Mouse (Mus musculus) midbrain, embryonic 16.5 days (tissue): ENCODE data around the gene Ly6g6e. TPM values are rescaled to one million over a fixed set of nuclear protein-coding genes. Genes with fewer than 3 reads are reported as not detected.
A peak's percentile ranks its signal among the peaks of the same experiment; 100 is the strongest.

Experiments used
- ATAC-seq: fragments of 200-750 bp; cut with Nextera tagmentation; 2 replicates; pipeline ENCODE4 v1.8.0; 2017; ENCODE audit warnings: moderate TSS enrichment
- H3K27ac ChIP-seq: fragments of 300-500 bp; sonication (generic); 2 replicates; pipeline ENCODE4 v1.5.1; 2014; ENCODE audit warnings: mild to moderate bottlenecking, low read length, mixed read lengths
- H3K27me3 ChIP-seq: fragments of 300-500 bp; sonication (generic); 2 replicates; pipeline ENCODE4 v1.6.1; 2014; ENCODE audit warnings: low read depth, low read length, mixed read lengths; ENCODE audit not compliant: control insufficient read depth, insufficient read depth
- H3K36me3 ChIP-seq: fragments of 300-500 bp; sonication (generic); 2 replicates; pipeline ENCODE4 v1.6.1; 2014; ENCODE audit warnings: mild to moderate bottlenecking, low read length, moderate library complexity, mixed read lengths; ENCODE audit not compliant: control insufficient read depth, insufficient read depth
- H3K4me1 ChIP-seq: fragments of 300-500 bp; sonication (generic); 2 replicates; pipeline ENCODE4 v1.6.1; 2014; ENCODE audit warnings: mild to moderate bottlenecking, low read length, mixed read lengths; ENCODE audit not compliant: control insufficient read depth, insufficient read depth
- H3K4me2 ChIP-seq: fragments of 300-500 bp; sonication (generic); 2 replicates; pipeline ENCODE4 v1.6.1; 2014; ENCODE audit warnings: mild to moderate bottlenecking, low read length, mixed read lengths
- H3K4me3 ChIP-seq: fragments of 300-500 bp; sonication (generic); 2 replicates; pipeline ENCODE4 v1.5.1; 2014; ENCODE audit warnings: low read depth, mild to moderate bottlenecking, low read length, moderate library complexity, mixed read lengths
- H3K9ac ChIP-seq: fragments of 300-500 bp; sonication (generic); 2 replicates; pipeline ENCODE4 v1.6.1; 2014; ENCODE audit warnings: low read depth, low read length, mixed read lengths
- H3K9me3 ChIP-seq: fragments of 300-500 bp; sonication (generic); replicated peaks from 2 replicates; pipeline ENCODE4 v1.6.1; 2014; ENCODE audit warnings: mild to moderate bottlenecking, low read length, mixed read lengths; ENCODE audit not compliant: control insufficient read depth, poor library complexity, severe bottlenecking
- WGBS: fragments of 180-500 bp; shearing (Covaris S2); extraction: QIAGEN DNeasy Blood & Tissue Kit; methylation state at CpG from one replicate; pipeline ENCODE4 v1.1.7; 2014; 5-methylcytosine and 5-hydroxymethylcytosine counted together
- polyA plus RNA-seq: library from polyadenylated mRNA; unstranded; fragments of >200 nt; fragmentation: Nextera tagmentation; extraction: Ambion mirVana; gene quantifications from 2 replicates; pipeline ENCODE4 v1.2.1, GENCODE M21; 2015

Gene Ly6g6e
- polyA plus RNA-seq, 1 experiment from 2014 or later = 0.31 TPM

DNA sequence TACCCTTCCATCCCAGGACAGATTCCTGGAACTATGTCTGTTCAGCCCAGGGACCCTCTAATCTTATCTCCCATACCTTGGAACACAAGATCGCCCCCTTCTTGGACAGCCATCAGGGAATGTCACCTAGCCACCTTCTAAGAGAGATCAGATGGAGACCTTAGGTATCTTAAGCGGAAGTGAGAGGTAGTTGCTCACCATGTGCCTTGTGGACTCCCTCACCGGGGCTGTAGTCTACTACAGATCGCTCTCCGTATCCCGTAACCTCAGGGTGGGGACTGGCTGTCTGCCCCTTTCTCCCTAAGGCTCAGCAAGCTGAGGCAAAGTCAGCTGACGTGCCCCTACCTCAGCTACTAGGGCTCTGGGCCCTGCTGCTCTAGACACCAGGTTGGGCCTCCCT, 27.4 kb downstream of the Ly6g6e start:
- no peaks in the 10 kb centered on the region for H3K9me3 ChIP-seq
- H3K4me3 ChIP-seq = no peak overlapping the region
- no peaks in the 10 kb centered on the region for H3K27me3 ChIP-seq
- no peaks in the 10 kb centered on the region; the same call in 1 of the 2 replicates for H3K4me1 ChIP-seq
- 95% methylated on average over 7 of the region's 7 CpGs for WGBS
- no peak for ATAC-seq
- 0 out of 2 replicates have a peak overlapping the region, but pooled peaks have one; percentile 10 for H3K9ac ChIP-seq
- H3K36me3 ChIP-seq = peaks cover 31% of the 10 kb centered on the region
- H3K27ac ChIP-seq = no peak overlapping the region
- no peak overlapping the region for H3K4me2 ChIP-seq

DNA sequence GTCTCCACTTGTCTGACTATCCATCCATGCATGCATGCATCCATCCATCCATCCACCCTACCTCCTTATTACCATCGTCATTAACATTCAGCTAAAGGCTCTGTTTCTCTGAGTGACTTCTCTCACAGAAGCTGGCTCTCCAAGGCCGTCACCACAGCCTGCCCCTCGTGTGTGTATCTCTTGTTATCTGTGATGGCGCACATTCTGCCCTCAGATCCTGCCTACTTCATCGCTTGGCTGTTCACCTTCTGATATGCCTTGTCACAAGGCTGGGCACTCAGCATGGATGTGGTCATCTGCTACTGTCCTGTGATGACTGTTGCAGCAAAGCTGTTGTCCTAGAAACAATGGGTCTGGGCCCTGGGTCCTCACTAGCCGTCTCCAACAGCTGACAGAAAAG, 28.1 kb downstream of the Ly6g6e start:
- Histone ChIP-seq H3K4me2 (no peak overlapping the region), H3K9me3 (no peaks in the 10 kb centered on the region), H3K4me1 (no peaks in the 10 kb centered on the region; the same call in 1 of the 2 replicates), H3K4me3 (no peak overlapping the region), H3K27me3 (no peaks in the 10 kb centered on the region), H3K9ac (no peak overlapping the region), H3K36me3 (peaks cover 25% of the 10 kb centered on the region), H3K27ac (no peak overlapping the region)
- WGBS = 77% methylated on average over 6 of the region's 6 CpGs
- ATAC-seq = no peak

DNA sequence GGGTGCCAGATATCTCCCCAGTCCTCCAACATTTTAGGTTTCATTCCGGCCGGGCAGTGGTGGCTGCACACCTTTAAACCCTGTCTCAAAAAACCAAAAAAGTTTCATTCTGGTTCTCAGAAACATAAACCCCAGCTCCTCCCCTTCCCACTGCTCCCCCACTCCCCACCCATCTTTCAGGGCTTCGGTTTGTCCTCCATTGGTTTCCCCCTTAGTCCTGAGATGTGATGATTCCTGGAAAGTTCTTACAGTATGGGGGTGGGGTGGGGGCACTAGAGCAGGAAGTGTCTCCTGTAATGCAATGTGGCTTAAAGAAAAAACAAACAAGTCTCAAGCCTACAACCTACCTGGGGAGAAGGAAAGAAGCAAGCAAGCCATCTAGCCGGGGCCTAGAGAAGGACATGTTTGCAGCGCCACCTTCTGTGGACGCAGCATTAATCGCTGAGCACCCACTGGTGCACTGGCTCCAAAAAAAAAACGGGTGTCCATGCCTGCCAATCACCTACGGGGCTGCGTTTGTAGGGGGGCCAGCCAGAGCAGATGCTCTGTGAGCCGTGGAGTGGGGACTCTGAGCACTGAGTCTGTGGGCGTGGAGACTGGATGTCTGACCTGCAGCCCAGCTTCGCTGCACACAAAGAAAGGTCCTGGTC, 29.2 kb downstream of the Ly6g6e start:
- Histone ChIP-seq H3K27ac (no peak overlapping the region), H3K27me3 (no peaks in the 10 kb centered on the region; the same call in 1 of the 2 replicates), H3K4me3 (no peak overlapping the region), H3K9ac (peak overlapping the region; percentile 43; the same call in 1 of the 2 replicates), H3K4me2 (peak overlapping the region; percentile 23; the same call in 1 of the 2 replicates), H3K36me3 (peaks cover 20% of the 10 kb centered on the region), H3K4me1 (no peaks in the 10 kb centered on the region; the same call in 1 of the 2 replicates), H3K9me3 (no peaks in the 10 kb centered on the region)
- 21% methylated on average over 13 of the region's 13 CpGs for WGBS
- ATAC-seq = no peak

DNA sequence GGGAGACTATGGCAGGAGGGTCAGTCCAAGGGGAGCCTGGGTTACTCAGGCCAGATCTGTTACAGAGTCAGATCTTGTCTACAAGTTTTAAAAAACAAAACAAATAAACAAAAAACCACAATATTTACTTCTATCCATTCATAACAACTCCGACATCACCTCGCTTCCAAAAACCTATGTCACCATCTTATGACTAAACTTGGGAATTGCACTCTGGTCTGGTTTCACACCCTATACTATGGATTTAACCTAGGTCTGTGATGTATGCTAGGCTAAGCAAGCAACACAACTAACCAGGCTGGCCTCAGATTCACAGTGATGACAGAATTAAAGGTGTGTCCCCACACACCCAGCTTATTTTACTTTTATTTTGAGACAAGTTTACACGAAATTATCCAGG, 29.8 kb downstream of the Ly6g6e start:
- H3K36me3 ChIP-seq = peaks cover 16% of the 10 kb centered on the region
- no peaks in the 10 kb centered on the region; the same call in 1 of the 2 replicates for H3K27me3 ChIP-seq
- WGBS = 64% methylated on average over 3 of the region's 3 CpGs
- H3K4me3 ChIP-seq = no peak overlapping the region
- H3K27ac ChIP-seq = no peak overlapping the region
- H3K9ac ChIP-seq = no peak overlapping the region
- H3K9me3 ChIP-seq = no peaks in the 10 kb centered on the region
- ATAC-seq = no peak
- no peak overlapping the region for H3K4me2 ChIP-seq
- H3K4me1 ChIP-seq = no peaks in the 10 kb centered on the region; the same call in 1 of the 2 replicates

DNA sequence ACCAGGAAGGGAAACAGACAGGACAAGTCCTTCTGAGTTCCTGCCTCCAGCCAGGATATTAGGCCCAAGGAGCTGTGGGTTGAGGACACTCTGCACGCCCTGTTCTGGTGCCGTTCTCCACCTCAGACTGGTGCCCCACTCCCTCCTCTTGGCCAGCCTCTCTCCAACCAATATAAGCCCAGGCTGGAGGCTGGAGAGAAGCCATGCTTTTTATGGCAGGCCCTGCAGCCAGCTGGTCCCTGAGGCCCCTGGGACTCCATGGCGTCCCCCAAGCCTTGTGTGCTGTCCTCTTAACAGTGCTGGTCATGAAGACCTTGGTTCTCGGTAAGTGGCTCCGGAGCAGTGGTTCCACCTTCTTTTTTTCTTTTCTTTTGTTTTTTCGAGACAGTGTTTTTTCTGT, 31.4 kb downstream of the Ly6g6e start, which contains the start of gene Ly6g5c:
Gene Ly6g5c (plus strand): TSS at position 183 of the 400 bp plus-strand sequence.
- no peak within 1 kb of the TSS for H3K27ac ChIP-seq
- H3K9me3 ChIP-seq = no peaks in the 10 kb centered on the region
- peaks cover 8% of the 10 kb centered on the region; the same call in 1 of the 2 replicates for H3K36me3 ChIP-seq
- H3K9ac ChIP-seq = no peak within 1 kb of the TSS
- WGBS = 87% methylated on average over 6 of the region's 6 CpGs
- no peak within 1 kb of the TSS for H3K4me2 ChIP-seq
- no peak within 1 kb of the TSS for H3K4me3 ChIP-seq
- H3K27me3 ChIP-seq = no peaks in the 10 kb centered on the region; the same call in 1 of the 2 replicates
- ATAC-seq = no peak
- H3K4me1 ChIP-seq = no peaks in the 10 kb centered on the region; the same call in 1 of the 2 replicates

DNA sequence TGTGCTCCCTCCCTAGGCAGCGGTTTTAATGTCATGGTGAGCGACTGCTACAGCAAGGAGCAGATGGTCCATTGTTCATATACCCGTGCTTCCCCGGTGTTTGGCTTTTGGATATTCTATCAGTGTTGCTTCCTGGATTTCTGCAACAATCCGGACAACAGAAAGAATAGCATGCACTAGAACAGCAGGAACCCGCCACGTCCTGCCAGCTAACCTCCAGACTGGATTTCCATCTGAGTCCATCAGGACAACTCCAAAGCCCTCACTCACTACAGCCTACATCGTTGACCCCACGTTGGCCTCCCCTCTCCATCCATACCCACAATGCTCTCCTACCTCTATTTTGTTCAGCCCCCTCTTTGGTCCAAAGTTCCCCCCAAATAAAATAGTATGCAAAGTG, 35.1 kb downstream of the Ly6g6e start:
- Histone ChIP-seq H3K9ac (no peak overlapping the region), H3K36me3 (peaks cover 16% of the 10 kb centered on the region), H3K27me3 (no peaks in the 10 kb centered on the region; the same call in 1 of the 2 replicates), H3K4me2 (no peak overlapping the region), H3K27ac (no peak overlapping the region), H3K4me3 (no peak overlapping the region), H3K9me3 (no peaks in the 10 kb centered on the region), H3K4me1 (no peaks in the 10 kb centered on the region)
- WGBS = 67% methylated on average over 9 of the region's 9 CpGs
- ATAC-seq = no peak

DNA sequence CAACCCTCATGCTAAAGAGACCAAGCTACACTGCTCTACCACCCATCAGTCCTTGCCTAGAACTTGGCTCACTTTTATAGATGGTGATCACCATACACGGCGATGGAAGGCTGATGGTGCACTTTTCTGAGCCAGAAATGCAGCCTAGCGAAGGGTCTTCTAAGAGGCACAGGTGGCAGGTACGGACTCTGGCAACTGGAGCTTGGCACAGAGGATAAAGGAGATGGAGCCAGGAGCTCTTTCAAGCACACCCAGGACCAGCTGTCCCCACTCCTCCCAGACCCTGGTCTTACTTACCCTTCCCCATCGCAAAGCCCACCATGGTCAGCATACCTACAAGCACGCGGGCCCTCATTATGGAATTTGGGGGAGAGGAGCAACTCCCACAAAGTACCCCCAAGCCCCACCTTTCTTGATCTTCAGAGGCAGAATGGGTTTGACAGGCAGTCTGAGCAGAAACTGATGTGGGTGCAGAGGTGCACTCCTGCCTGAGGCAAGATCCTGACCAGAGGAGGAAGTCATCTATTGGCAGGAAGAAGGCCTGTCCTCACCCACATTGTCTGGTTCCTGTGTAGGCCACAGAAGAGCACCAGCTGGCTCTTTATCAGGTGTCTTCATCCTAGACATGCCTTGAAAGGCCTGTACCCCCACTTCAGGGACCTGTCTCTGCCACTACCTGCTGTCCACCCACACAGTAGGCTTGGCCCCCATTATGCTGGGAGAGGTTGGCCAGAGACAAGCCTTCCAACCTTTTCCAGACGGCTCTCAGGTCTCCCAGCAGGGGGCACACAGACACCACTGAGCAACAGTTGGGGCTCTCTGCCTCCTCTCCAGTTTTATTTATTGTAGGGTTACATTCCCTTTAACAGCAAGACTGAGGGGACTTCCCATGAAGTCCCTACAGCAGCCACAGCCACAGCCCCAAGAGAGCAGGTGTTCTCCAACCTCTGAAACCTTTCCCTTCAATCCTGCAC, 38.6 kb downstream of the Ly6g6e start, which contains the start of gene Ly6g5b:
Gene Ly6g5b (minus strand): TSS at position 383 of the 974 bp plus-strand sequence.
- no peaks in the 10 kb centered on the region; the same call in 1 of the 2 replicates for H3K27me3 ChIP-seq
- no peaks in the 10 kb centered on the region for H3K9me3 ChIP-seq
- ATAC-seq = no peak
- peaks cover 8% of the 10 kb centered on the region for H3K4me1 ChIP-seq
- H3K9ac ChIP-seq = no peak within 1 kb of the TSS
- H3K36me3 ChIP-seq = peaks cover 31% of the 10 kb centered on the region
- no peak within 1 kb of the TSS for H3K4me2 ChIP-seq
- 89% methylated on average over 8 of the region's 8 CpGs for WGBS
- H3K4me3 ChIP-seq = no peak within 1 kb of the TSS
- H3K27ac ChIP-seq = no peak within 1 kb of the TSS

DNA sequence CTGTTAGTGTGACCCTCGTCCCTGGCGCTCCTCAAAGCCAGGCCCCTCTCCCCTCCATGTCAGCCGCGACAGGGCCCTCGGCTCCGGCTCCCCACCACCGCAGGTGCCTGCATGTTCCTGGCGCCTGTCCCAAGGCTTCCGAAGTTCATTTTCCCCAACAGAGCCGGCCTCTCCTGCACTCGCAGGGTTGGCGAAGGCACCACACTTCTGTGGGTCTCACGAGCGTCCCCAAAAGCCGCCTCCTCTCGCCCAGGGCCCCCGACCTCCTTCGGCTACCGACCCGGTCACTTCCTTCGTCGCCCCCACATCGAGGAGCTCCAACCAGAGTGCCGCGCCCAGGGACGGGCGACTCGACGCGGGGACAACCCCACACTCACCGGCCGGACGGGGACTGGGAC, 44.0 kb downstream of the Ly6g6e start:
- ATAC-seq = peak; percentile 8; the same call in 1 of the 2 replicates
- Histone ChIP-seq H3K9me3 (no peaks in the 10 kb centered on the region), H3K4me3 (peak overlapping the region; percentile 89), H3K9ac (peak overlapping the region; percentile 92), H3K4me1 (peaks cover 18% of the 10 kb centered on the region), H3K4me2 (peak overlapping the region; percentile 94), H3K27ac (peak overlapping the region; percentile 74), H3K36me3 (peaks cover 19% of the 10 kb centered on the region), H3K27me3 (no peaks in the 10 kb centered on the region)
- under 1% methylated on average over 33 of the region's 33 CpGs for WGBS
